Comparison of ENCODE assay signal across 34 mouse cellular contexts in the genomic region with DNA sequence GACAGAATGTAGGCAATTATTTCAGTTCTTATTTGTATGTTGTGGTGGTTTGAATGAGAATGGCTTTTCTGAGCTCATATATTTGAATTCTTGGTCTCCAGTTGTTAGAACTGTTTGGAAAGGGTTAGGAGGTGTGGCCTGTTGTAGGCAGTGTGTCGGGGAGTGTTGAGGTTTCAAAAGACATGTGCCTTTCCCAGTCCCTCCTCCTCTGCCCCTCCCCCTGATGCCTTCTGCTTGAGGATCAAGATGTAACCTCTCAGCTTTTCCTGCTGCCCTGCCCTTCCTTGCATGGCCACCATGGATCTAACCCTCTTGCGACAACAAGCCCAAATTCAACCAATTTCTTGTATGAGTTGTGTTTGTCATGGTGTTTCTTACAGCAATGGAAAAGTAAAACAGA. TPM values are rescaled to one million over a fixed set of nuclear protein-coding genes. Genes with fewer than 3 reads are reported as not detected.
"Had no signal": no experiment of that assay in that cellular context is flagged by ENCODE, and none has a peak within 500 bp of the region (broad histone marks: within the 10 kb centered on the region; RNA-seq: fewer than 3 reads in every experiment).

No protein-coding gene starts in this region.

- H3K9ac ChIP-seq: heart, embryonic 12.5 days; heart, embryonic 13.5 days; heart, embryonic 15.5 days; hindbrain, embryonic 12.5 days; hindbrain, embryonic 13.5 days; hindbrain, embryonic 14.5 days; hindbrain, embryonic 15.5 days; intestine, embryonic 15.5 days; kidney, embryonic 15.5 days had no signal

- DNase-seq: heart, postnatal 10 days; heart, postnatal 14 days; heart, postnatal 36 days; heart, postnatal 4 days; kidney, adult 11 months; kidney, adult 18-20 months; kidney, adult 2 months; kidney, adult 8-10 months; kidney, adult 9 months; kidney, postnatal 10 days; kidney, postnatal 14 days; kidney, postnatal 25 days; kidney, postnatal 36 days; kidney, postnatal 4 days; layer of hippocampus, adult 9-11 months; layer of hippocampus, postnatal 36 days had no signal

- H3K27me3 ChIP-seq: heart, embryonic 12.5 days; heart, embryonic 13.5 days; heart, embryonic 15.5 days; hindbrain, embryonic 12.5 days; hindbrain, embryonic 13.5 days; hindbrain, embryonic 15.5 days; intestine, embryonic 15.5 days; kidney, embryonic 15.5 days had no signal

- H3K36me3 ChIP-seq: heart, embryonic 12.5 days; heart, embryonic 13.5 days; heart, embryonic 15.5 days; hindbrain, embryonic 10.5 days; hindbrain, embryonic 12.5 days; hindbrain, embryonic 13.5 days; hindbrain, embryonic 15.5 days; intestine, embryonic 15.5 days; kidney, embryonic 15.5 days had no signal

- H3K9me3 ChIP-seq: heart, embryonic 12.5 days; heart, embryonic 13.5 days; heart, embryonic 15.5 days; hindbrain, embryonic 10.5 days; hindbrain, embryonic 12.5 days; hindbrain, embryonic 13.5 days; hindbrain, embryonic 15.5 days; intestine, embryonic 15.5 days; kidney, embryonic 15.5 days had no signal

- H3K27ac ChIP-seq: heart, embryonic 13.5 days; heart, embryonic 15.5 days; hindbrain, embryonic 10.5 days; hindbrain, embryonic 12.5 days; hindbrain, embryonic 13.5 days; hindbrain, embryonic 14.5 days; hindbrain, embryonic 15.5 days; hindbrain, postnatal 0 days; intestine, embryonic 15.5 days; kidney, embryonic 15.5 days; kidney, postnatal 0 days; layer of hippocampus, adult 2 months; left cerebral cortex, adult 2 months had no signal

- H3K4me1 ChIP-seq: heart, embryonic 12.5 days; heart, embryonic 13.5 days; heart, embryonic 15.5 days; intestine, embryonic 15.5 days; kidney, embryonic 15.5 days had no signal

- H3K4me2 ChIP-seq: heart, embryonic 12.5 days; heart, embryonic 13.5 days; heart, embryonic 15.5 days; hindbrain, embryonic 12.5 days; hindbrain, embryonic 13.5 days; hindbrain, embryonic 14.5 days; hindbrain, embryonic 15.5 days; intestine, embryonic 15.5 days; kidney, embryonic 15.5 days had no signal

- ATAC-seq: hindbrain, embryonic 16.5 days; hindbrain, postnatal 0 days; inflammation-experienced regulatory T-cells, adult 6 months; intestine, embryonic 15.5 days; intestine, embryonic 16.5 days; intestine, postnatal 0 days had no signal

- H3K4me3 ChIP-seq: heart, embryonic 12.5 days; heart, embryonic 13.5 days; heart, embryonic 15.5 days; hindbrain, embryonic 10.5 days; hindbrain, embryonic 12.5 days; hindbrain, embryonic 13.5 days; hindbrain, embryonic 15.5 days; intestine, embryonic 15.5 days; kidney, embryonic 15.5 days; layer of hippocampus, adult 2 months; left cerebral cortex, adult 2 months had no signal

RNA-seq across cellular contexts. Expression of a gene that starts 53.2 kb away (rescaled TPM):
- polyA plus RNA-seq: inflammation-experienced regulatory T-cells, adult 6 months had no signal
